Mouse (Mus musculus): ENCODE data around the gene 2700049A03Rik. TPM values are rescaled to one million over a fixed set of nuclear protein-coding genes. Genes with fewer than 3 reads are reported as not detected.

2700049A03Rik gene
- total RNA-seq (2023), result 17.1 TPM

GRCm38 (mm10) chr12:71136130-71136973, at the start of gene 2700049A03Rik, which contains the start of gene Timm9:
Gene 2700049A03Rik, plus strand, starts transcription at chr12:71136848.
Gene Timm9, minus strand, starts transcription at chr12:71136684.

GRCm38 (mm10) chr12:71111331-71111730, 25.3 kb upstream of the 2700049A03Rik start, which contains the start of gene Tomm20l:
Gene Tomm20l, plus strand, starts transcription at chr12:71111428.

Other genes with a start within 250 kb of the 2700049A03Rik start
- gene Actr10, start 199.0 kb upstream of the 2700049A03Rik start, total RNA-seq (2023), result 122 TPM
- gene Psma3, start 162.2 kb upstream of the 2700049A03Rik start, total RNA-seq (2023), result 216 TPM
- gene Arid4a, start 120.9 kb upstream of the 2700049A03Rik start, total RNA-seq (2023), result 125 TPM
- not detected for gene Tomm20l, start 25.4 kb upstream of the 2700049A03Rik start, total RNA-seq (2023)
- gene Timm9, start 164 bp upstream of the 2700049A03Rik start, total RNA-seq (2023), result 26.0 TPM
- 1.6 TPM for gene Dact1, start 173.0 kb downstream of the 2700049A03Rik start, total RNA-seq (2023)

All from CD4-positive naive resting alpha-beta T cell, adult 76 days (primary cell).